Mouse (Mus musculus): ENCODE measurements at regions not wholly inside any gene's neighbourhood (a gene's known extent, or its start where the extent isn't known, plus 50 kb on each side); places are given as distances from the start of the nearest gene placed in this dataset.

- no peak for TF ChIP-seq CTCF (IDR thresholded peaks at IDR 0.05; ENCODE audit: low read depth, low read length)
- no peak for TF ChIP-seq GATA1 (IDR thresholded peaks at IDR 0.05; ENCODE audit: borderline replicate concordance, low read length)
- no peak for TF ChIP-seq TAL1 (conservative IDR thresholded peaks at IDR 0.05; ENCODE audit: low read depth, low read length)
- TF ChIP-seq POLR2AphosphoS5 (IDR thresholded peaks at IDR 0.05; ENCODE audit: insufficient replicate concordance, low read depth, low read length) = no peak
- TF ChIP-seq GATA2 (IDR thresholded peaks at IDR 0.05; ENCODE audit: borderline replicate concordance, low read depth, low read length) = no peak
These were observed 545.4 kb upstream of the Zic4 start for GRCm38 (mm10) chr9:90816844-90817243.
